Mouse (Mus musculus) limb, embryonic 12.5 days (tissue): Measurements from ENCODE around the gene Rhd. TPM values are rescaled to one million over a fixed set of nuclear protein-coding genes. Genes with fewer than 3 reads are reported as not detected.
"Not testable (repeated sequence)": the region's sequence is repeated elsewhere in the genome, so short reads cannot be mapped to it uniquely, and the experiment has no call there.

Experiments
- ATAC-seq: fragments of 200-750 bp; cut with Nextera tagmentation; 2 replicates; pipeline ENCODE4 v1.8.0; 2017; ENCODE audit warnings: low read depth, moderate TSS enrichment; ENCODE audit not compliant: insufficient number of reproducible peaks, insufficient read depth, low FRiP score, low TSS enrichment
- H3K27ac ChIP-seq: fragments of 300-500 bp; sonication (generic); 2 replicates; pipeline ENCODE4 v1.5.1; 2016; ENCODE audit warnings: mild to moderate bottlenecking, moderate library complexity
- H3K27me3 ChIP-seq: fragments of 300-500 bp; sonication (generic); 2 replicates; pipeline ENCODE4 v1.6.1; 2016; ENCODE audit warnings: mild to moderate bottlenecking, moderate library complexity
- H3K36me3 ChIP-seq: fragments of 300-500 bp; sonication (generic); 2 replicates; pipeline ENCODE4 v1.6.1; 2016; ENCODE audit warnings: mild to moderate bottlenecking, moderate library complexity
- H3K4me1 ChIP-seq: fragments of 300-500 bp; sonication (generic); replicated peaks from 2 replicates; pipeline ENCODE4 v1.6.1; 2016
- H3K4me2 ChIP-seq: fragments of 300-500 bp; sonication (generic); 2 replicates; pipeline ENCODE4 v1.6.1; 2016; ENCODE audit warnings: mild to moderate bottlenecking, moderate library complexity
- H3K4me3 ChIP-seq: fragments of 300-500 bp; sonication (generic); replicated peaks from 2 replicates; pipeline ENCODE4 v1.5.1; 2016; ENCODE audit warnings: mild to moderate bottlenecking
- H3K9ac ChIP-seq: fragments of 300-500 bp; sonication (generic); replicated peaks from 2 replicates; pipeline ENCODE4 v1.6.1; 2016; ENCODE audit warnings: mild to moderate bottlenecking, moderate library complexity
- H3K9me3 ChIP-seq: fragments of 300-500 bp; sonication (generic); 2 replicates; pipeline ENCODE4 v1.6.1; 2016; ENCODE audit warnings: mild to moderate bottlenecking, moderate library complexity
- WGBS: fragments of 180-500 bp; shearing (Covaris S2); methylation state at CpG from one replicate; pipeline ENCODE4 v1.1.7; 2016; 5-methylcytosine and 5-hydroxymethylcytosine counted together
- polyA plus RNA-seq: library from polyadenylated mRNA; unstranded; fragments of >200 nt; fragmentation: Nextera tagmentation; extraction: Ambion mirVana; gene quantifications from 2 replicates; pipeline ENCODE4 v1.2.1, GENCODE M21; 2016

The Rhd gene
- 7.8 TPM in 2 replicates for polyA plus RNA-seq

GRCm38 (mm10) chr4:134863937-134864729 is at the start of gene Rhd:
TSS of gene Rhd (plus strand) at chr4:134864536.
- Histone ChIP-seq H3K4me1 (peaks cover 8% of the 10 kb centered on the region), H3K36me3 (no peaks in the 10 kb centered on the region), H3K9me3 (no peaks in the 10 kb centered on the region), H3K4me3 (no peak within 1 kb of the TSS), H3K27ac (no peak within 1 kb of the TSS), H3K4me2 (no peak within 1 kb of the TSS), H3K27me3 (peaks cover 27% of the 10 kb centered on the region), H3K9ac (no peak within 1 kb of the TSS)
- ATAC-seq = no peak
- WGBS = 74% methylated on average over 14 of the region's 14 CpGs

GRCm38 (mm10) chr4:134817706-134818105 is 46.6 kb upstream of the Rhd start:
- 80% methylated on average over 4 of the region's 4 CpGs for WGBS
- Histone ChIP-seq H3K9ac (no peak overlapping the region), H3K27me3 (no peaks in the 10 kb centered on the region), H3K9me3 (no peaks in the 10 kb centered on the region), H3K4me2 (no peak overlapping the region), H3K27ac (no peak overlapping the region), H3K4me3 (no peak overlapping the region), H3K4me1 (no peaks in the 10 kb centered on the region), H3K36me3 (peaks cover 50% of the 10 kb centered on the region)
- no peak for ATAC-seq

DNA sequence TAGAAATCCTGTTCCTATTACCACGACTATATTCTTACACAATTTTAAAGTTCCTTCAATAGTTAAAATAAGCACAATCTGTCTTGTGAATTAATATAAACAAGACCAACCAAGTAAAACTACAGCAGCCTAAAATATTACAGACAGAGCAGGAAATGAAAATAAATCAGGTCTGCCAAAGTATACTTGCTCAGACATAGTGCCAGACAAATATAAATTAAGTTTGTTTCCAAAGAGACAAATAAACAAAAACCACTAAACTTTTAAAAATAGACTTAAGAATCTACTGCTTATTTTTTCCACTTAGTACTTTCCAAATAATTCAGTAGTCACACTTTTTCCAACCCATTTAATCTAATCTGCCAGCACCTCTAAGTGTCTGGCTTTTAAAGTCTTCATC is 43.3 kb upstream of the Rhd start:
- no peaks in the 10 kb centered on the region for H3K9me3 ChIP-seq
- H3K4me3 ChIP-seq = no peak overlapping the region
- no peak overlapping the region for H3K27ac ChIP-seq
- no peak overlapping the region for H3K9ac ChIP-seq
- ATAC-seq = no peak
- no peaks in the 10 kb centered on the region for H3K27me3 ChIP-seq
- 80% methylated on average over 1 of the region's 1 CpGs for WGBS
- peaks cover 50% of the 10 kb centered on the region for H3K36me3 ChIP-seq
- H3K4me1 ChIP-seq = no peaks in the 10 kb centered on the region
- H3K4me2 ChIP-seq = no peak overlapping the region

DNA sequence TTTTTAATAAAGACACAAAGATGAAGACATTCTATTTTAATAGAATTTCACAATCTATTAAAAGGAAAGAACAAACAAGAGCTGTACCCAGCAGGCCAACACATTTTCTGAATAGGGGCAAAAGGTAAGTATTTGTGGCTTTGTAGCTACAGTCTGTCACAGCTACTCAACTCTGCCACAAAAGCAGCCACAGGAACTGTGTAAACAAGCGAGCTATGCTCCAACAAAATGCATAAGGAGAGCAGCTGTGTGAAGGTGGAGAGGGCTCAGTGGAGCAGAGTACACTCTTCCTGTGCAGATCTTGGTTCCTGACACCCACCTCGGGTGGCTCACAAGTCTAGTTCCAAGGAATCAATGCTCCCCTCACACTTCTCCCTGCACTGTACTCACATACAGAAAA is 40.8 kb upstream of the Rhd start:
- Histone ChIP-seq H3K4me1 (no peaks in the 10 kb centered on the region), H3K27me3 (no peaks in the 10 kb centered on the region), H3K36me3 (peaks cover 59% of the 10 kb centered on the region), H3K9ac (no peak overlapping the region), H3K4me2 (no peak overlapping the region), H3K4me3 (no peak overlapping the region), H3K27ac (peak overlapping the region; percentile 42; the same call in 1 of the 2 replicates), H3K9me3 (no peaks in the 10 kb centered on the region)
- no peak for ATAC-seq
- 81% methylated on average over 2 of the region's 2 CpGs for WGBS

DNA sequence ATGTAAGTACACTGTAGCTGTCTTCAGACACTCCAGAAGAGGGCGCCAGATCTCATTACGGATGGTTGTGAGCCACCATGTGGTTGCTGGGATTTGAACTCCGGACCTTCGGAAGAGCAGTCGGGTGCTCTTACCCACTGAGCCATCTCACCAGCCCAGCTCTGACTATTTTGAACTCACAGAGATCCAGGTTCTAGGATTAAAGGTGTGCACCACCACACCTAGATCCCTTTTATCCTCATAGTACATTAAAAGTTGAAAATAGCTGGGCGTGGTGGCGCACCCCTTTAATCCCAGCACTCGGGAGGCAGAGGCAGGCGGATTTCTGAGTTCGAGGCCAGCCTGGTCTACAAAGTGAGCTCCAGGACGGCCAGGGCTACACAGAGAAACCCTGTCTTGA is 38.5 kb upstream of the Rhd start:
- whole genome bisulfite sequencing = 96% methylated on average over 11 of the region's 11 CpGs
- not testable (repeated sequence) for H3K9me3 ChIP-seq
- peaks cover 69% of the 10 kb centered on the region for H3K36me3 ChIP-seq

DNA sequence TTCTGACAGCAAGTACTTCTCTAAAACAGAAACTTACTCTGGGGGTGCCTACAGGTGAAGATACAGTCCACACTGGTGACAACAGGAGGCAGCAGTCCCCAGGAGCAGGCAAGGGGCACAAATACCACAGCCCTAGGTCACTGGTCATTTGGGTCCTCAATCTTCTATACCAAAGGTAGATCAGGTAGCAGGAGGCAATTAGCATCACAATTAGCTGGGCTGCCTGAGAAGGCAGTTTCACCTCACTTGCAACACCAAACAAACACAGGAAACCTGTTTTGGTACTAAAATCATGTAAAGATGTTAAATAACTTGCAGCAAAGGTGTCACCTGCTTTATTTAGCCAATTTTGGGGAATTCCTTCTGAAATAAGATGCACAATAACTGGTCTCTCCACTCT is 38.0 kb upstream of the Rhd start:
- H3K9ac ChIP-seq = no peak overlapping the region
- no peaks in the 10 kb centered on the region for H3K9me3 ChIP-seq
- ATAC-seq = no peak
- no peaks in the 10 kb centered on the region for H3K4me1 ChIP-seq
- H3K4me3 ChIP-seq = no peak overlapping the region
- H3K27me3 ChIP-seq = no peaks in the 10 kb centered on the region
- no peak overlapping the region for H3K27ac ChIP-seq
- H3K4me2 ChIP-seq = no peak overlapping the region
- peaks cover 73% of the 10 kb centered on the region for H3K36me3 ChIP-seq

More for the DNA sequence above, 38.5 kb upstream of the Rhd start:
- H3K4me2 ChIP-seq, H3K4me1 ChIP-seq, H3K9ac ChIP-seq, H3K27me3 ChIP-seq, H3K4me3 ChIP-seq, ATAC-seq, H3K27ac ChIP-seq: not testable (repeated sequence)

DNA sequence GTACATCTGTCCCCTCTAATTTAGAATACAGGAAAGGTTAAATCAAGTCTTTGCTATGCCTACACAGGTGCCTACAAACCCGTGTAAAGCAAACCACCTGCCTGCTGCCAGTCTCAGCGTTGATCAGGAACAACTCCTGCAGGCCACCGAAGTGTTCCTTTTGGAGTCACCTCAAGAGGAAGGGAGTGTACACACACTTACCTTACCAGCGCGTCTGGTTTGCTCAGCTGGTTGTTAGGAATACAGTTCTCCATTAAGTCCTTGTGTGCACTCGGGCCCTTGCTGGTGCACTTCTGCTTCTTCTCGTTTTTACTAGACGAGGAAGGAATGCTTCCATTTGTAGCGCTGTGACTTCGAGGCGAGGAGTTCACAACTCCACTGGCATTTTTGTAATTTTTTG is 36.5 kb upstream of the Rhd start:
- Histone ChIP-seq H3K4me3 (no peak overlapping the region), H3K4me2 (no peak overlapping the region), H3K36me3 (peaks cover 75% of the 10 kb centered on the region), H3K9me3 (no peaks in the 10 kb centered on the region), H3K4me1 (no peaks in the 10 kb centered on the region), H3K27me3 (no peaks in the 10 kb centered on the region), H3K27ac (no peak overlapping the region), H3K9ac (no peak overlapping the region)
- ATAC-seq = no peak
- 89% methylated on average over 11 of the region's 11 CpGs for WGBS

GRCm38 (mm10) chr4:134831934-134832333 is 32.4 kb upstream of the Rhd start:
- H3K27me3 ChIP-seq = no peaks in the 10 kb centered on the region
- no peak overlapping the region for H3K9ac ChIP-seq
- no peaks in the 10 kb centered on the region for H3K4me1 ChIP-seq
- H3K4me3 ChIP-seq = no peak overlapping the region
- no peak overlapping the region for H3K4me2 ChIP-seq
- H3K27ac ChIP-seq = no peak overlapping the region
- 91% methylated on average over 3 of the region's 3 CpGs for WGBS
- no peak for ATAC-seq
- peaks cover 67% of the 10 kb centered on the region for H3K36me3 ChIP-seq
- H3K9me3 ChIP-seq = no peaks in the 10 kb centered on the region

GRCm38 (mm10) chr4:134835486-134835885 is 28.9 kb upstream of the Rhd start:
- no peaks in the 10 kb centered on the region for H3K4me1 ChIP-seq
- peaks cover 52% of the 10 kb centered on the region for H3K36me3 ChIP-seq
- no peak overlapping the region for H3K4me3 ChIP-seq
- H3K9ac ChIP-seq = no peak overlapping the region
- 85% methylated on average over 4 of the region's 4 CpGs for WGBS
- no peak overlapping the region for H3K27ac ChIP-seq
- no peaks in the 10 kb centered on the region for H3K9me3 ChIP-seq
- H3K4me2 ChIP-seq = no peak overlapping the region
- H3K27me3 ChIP-seq = no peaks in the 10 kb centered on the region
- no peak for ATAC-seq

GRCm38 (mm10) chr4:134838221-134838620 is 26.1 kb upstream of the Rhd start:
- no peak overlapping the region for H3K9ac ChIP-seq
- no peak for ATAC-seq
- H3K4me3 ChIP-seq = no peak overlapping the region
- no peaks in the 10 kb centered on the region for H3K4me1 ChIP-seq
- 85% methylated on average over 1 of the region's 1 CpGs for WGBS
- H3K27ac ChIP-seq = no peak overlapping the region
- no peaks in the 10 kb centered on the region for H3K9me3 ChIP-seq
- no peak overlapping the region for H3K4me2 ChIP-seq
- no peaks in the 10 kb centered on the region for H3K27me3 ChIP-seq
- peaks cover 29% of the 10 kb centered on the region for H3K36me3 ChIP-seq

DNA sequence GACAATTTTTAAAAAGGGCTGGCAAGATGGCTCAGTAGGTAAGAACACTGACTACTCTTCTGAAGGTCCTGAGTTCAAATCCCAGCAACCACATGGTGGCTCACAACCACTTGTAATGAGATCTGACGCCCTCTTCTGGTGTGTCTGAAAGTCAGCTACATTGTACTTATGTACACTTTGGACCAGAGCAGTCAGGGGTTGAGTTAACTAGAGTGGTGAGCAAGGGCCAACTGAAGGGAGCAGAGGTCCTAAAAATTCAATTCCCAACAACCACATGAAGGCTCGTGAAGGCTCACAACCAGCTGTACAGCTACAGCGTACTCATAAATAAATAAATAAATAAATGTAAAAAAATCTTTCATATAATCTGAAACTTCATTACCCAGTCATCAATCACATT is 25.6 kb upstream of the Rhd start:
- not testable (repeated sequence) for H3K9ac ChIP-seq, H3K4me2 ChIP-seq, H3K4me3 ChIP-seq, H3K4me1 ChIP-seq, H3K27ac ChIP-seq, H3K9me3 ChIP-seq, H3K27me3 ChIP-seq, ATAC-seq
- WGBS = 87% methylated on average over 3 of the region's 3 CpGs
- peaks cover 24% of the 10 kb centered on the region; the same call in 1 of the 2 replicates for H3K36me3 ChIP-seq

- H3K4me2 ChIP-seq = no peak overlapping the region
- H3K9me3 ChIP-seq = no peaks in the 10 kb centered on the region
- WGBS = 84% methylated on average over 1 of the region's 1 CpGs
- H3K36me3 ChIP-seq = peaks cover 18% of the 10 kb centered on the region; the same call in 1 of the 2 replicates
- no peak for ATAC-seq
- H3K9ac ChIP-seq = no peak overlapping the region
- no peak overlapping the region for H3K4me3 ChIP-seq
- no peak overlapping the region for H3K27ac ChIP-seq
- no peaks in the 10 kb centered on the region for H3K4me1 ChIP-seq
- no peaks in the 10 kb centered on the region for H3K27me3 ChIP-seq
Observed at GRCm38 (mm10) chr4:134840231-134840630, 24.1 kb upstream of the Rhd start.
